Mouse (Mus musculus) megakaryocyte, embryonic 14.5 days (primary cell): ENCODE measurements at regions not wholly inside any gene's neighbourhood (a gene's known extent, or its start where the extent isn't known, plus 50 kb on each side); places are given as distances from the start of the nearest gene placed in this dataset.

ENCODE experiments used
- FLI1 ChIP-seq: IDR thresholded peaks from 2 replicates; pipeline ENCODE4 v1.6.1; 2012; ENCODE audit warnings: low read length, inconsistent platforms, mixed read lengths
- GATA1 ChIP-seq: IDR thresholded peaks from 3 replicates; pipeline ENCODE4 v1.6.1; 2012; ENCODE audit warnings: mixed read lengths, low read length, inconsistent platforms, borderline replicate concordance

- TF ChIP-seq GATA1 (no peak), FLI1 (no peak)
Observed at GRCm38 (mm10) chr8:89365430-89365829, 321.5 kb upstream of the Sall1 start.
